Mouse (Mus musculus) neutrophil, adult 59 days (primary cell): ENCODE results near the gene Olfr1360. TPM values are rescaled to one million over a fixed set of nuclear protein-coding genes. Genes with fewer than 3 reads are reported as not detected.

Source experiments
- total RNA-seq, 2 experiments: library from RNA; stranded (reverse); gene quantifications; 1 replicate in 1 of 2; 2 replicates in 1 of 2; pipeline ENCODE4 v1.2.4; 2023

Olfr1360 gene
- total RNA-seq = not detected

GRCm38 (mm10) chr13:21677305-21677704 is at the start of gene Olfr1360:
Gene Olfr1360 (minus strand): TSS chr13:21677405.

GRCm38 (mm10) chr13:21721757-21722372 is 44.7 kb upstream of the Olfr1360 start, which contains the start of gene Hist1h2bm:
Gene Hist1h2bm (plus strand): TSS chr13:21722044.

GRCm38 (mm10) chr13:21717397-21718357 is 40.5 kb upstream of the Olfr1360 start, which contains the start of gene Hist1h3h:
Gene Hist1h3h (plus strand): TSS chr13:21717659.

DNA sequence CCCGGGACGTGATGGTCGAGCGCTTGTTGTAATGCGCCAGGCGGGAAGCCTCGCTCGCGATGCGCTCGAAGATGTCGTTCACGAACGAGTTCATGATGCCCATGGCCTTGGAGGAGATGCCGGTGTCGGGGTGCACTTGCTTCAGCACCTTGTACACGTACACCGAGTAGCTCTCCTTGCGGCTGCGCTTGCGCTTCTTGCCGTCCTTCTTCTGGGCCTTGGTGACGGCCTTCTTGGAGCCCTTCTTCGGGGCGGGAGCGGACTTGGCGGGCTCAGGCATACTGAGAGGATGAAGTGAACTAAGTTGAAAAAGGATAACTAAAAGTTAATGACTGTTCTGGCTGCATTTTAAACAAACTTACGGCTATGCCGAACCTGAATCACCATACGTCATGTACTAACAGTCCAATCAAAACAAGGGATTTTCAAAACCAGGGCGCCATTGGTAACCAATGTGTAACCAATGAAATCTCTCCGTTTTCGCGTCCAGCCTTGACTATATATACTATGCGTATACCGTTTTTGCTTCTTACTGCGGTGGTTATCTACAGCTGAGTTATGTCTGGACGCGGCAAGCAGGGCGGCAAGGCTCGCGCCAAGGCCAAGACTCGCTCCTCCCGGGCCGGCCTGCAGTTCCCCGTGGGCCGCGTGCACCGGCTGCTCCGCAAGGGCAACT is 38.8 kb upstream of the Olfr1360 start, which contains the start of the genes Hist1h2bl and Hist1h2ai:
Gene Hist1h2bl, minus strand, starts transcription at position 280 of the 676 bp plus-strand sequence.
Gene Hist1h2ai, plus strand, starts transcription at position 559 of the 676 bp plus-strand sequence.

GRCm38 (mm10) chr13:21697811-21698210 is 20.6 kb upstream of the Olfr1360 start, which contains the start of gene Olfr1359:
Gene Olfr1359 (plus strand): TSS chr13:21698111.

DNA sequence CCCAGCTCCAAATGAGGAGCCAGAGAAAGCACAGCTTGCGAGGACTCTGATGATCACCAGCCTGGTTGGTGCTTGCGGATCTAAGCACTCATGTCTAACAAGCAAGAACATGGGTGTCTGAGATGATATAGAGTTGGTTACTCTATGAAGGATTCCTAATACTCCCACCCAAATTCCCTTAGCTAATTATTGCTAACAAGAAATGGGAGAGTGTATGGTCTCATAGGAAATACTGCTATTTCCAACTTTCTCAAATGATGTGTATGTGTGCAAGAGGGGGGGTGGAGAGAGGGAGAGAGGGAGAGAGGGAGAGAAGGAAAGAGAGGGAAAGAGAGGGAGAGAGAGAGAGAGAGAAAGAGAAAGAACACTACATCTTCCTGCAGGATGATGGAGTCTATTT is 13.9 kb downstream of the Olfr1360 start, which contains the start of gene Olfr1361:
Gene Olfr1361, minus strand, starts transcription at position 101 of the 400 bp plus-strand sequence.

GRCm38 (mm10) chr13:21642418-21642817 is 34.8 kb downstream of the Olfr1360 start, which contains the start of gene Olfr11:
Gene Olfr11 (minus strand): TSS chr13:21642518.

Other genes starting within 250 kb of the Olfr1360 start
- gene Pgbd1, start 236.3 kb downstream of the Olfr1360 start, total RNA-seq = not detected
- gene Zscan26, start 223.7 kb downstream of the Olfr1360 start, total RNA-seq = 10 to 100 TPM in 1 of 2 experiments, 1 to 10 TPM in 1; 7.5 to 11.7 TPM
- under 1 TPM; 0.24 to 0.26 TPM for gene Nkapl, start 208.9 kb downstream of the Olfr1360 start, total RNA-seq
- under 1 TPM; 0.20 TPM for gene Zkscan4, start 198.5 kb downstream of the Olfr1360 start, total RNA-seq
- gene Gm10065, start 198.0 kb downstream of the Olfr1360 start, total RNA-seq = not detected
- 1 to 10 TPM; 2.7 to 3.4 TPM for gene AK157302, start 182.2 kb downstream of the Olfr1360 start, total RNA-seq
- gene Gm11273, start 176.0 kb downstream of the Olfr1360 start, total RNA-seq = 10 to 100 TPM; 18.9 to 19.1 TPM
- gene Zkscan8, start 146.3 kb downstream of the Olfr1360 start, total RNA-seq = 1 to 10 TPM; 3.8 to 3.9 TPM
- gene Olfr1366, start 134.6 kb downstream of the Olfr1360 start, total RNA-seq = not detected
- not detected for gene Olfr1535, start 117.5 kb downstream of the Olfr1360 start, total RNA-seq
- not detected for gene Olfr1364, start 95.6 kb downstream of the Olfr1360 start, total RNA-seq
- gene Olfr1362, start 63.4 kb downstream of the Olfr1360 start, total RNA-seq = not detected
- not detected for gene Olfr11, start 34.9 kb downstream of the Olfr1360 start, total RNA-seq
- not detected for gene Olfr1361, start 14.0 kb downstream of the Olfr1360 start, total RNA-seq
- gene Olfr1359, start 20.7 kb upstream of the Olfr1360 start, total RNA-seq = not detected
- 1,000 to 10,000 TPM; 1,007 to 1,037 TPM for gene Hist1h2bl, start 38.7 kb upstream of the Olfr1360 start, total RNA-seq
- 100 to 1,000 TPM; 322 to 368 TPM for gene Hist1h2ai, start 39.0 kb upstream of the Olfr1360 start, total RNA-seq
- 1,000 to 10,000 TPM; 1,636 to 1,682 TPM for gene Hist1h3h, start 40.3 kb upstream of the Olfr1360 start, total RNA-seq
- gene Hist1h2bm, start 44.6 kb upstream of the Olfr1360 start, total RNA-seq = 100 to 1,000 TPM; 245 to 302 TPM
- gene Hist1h4j, start 57.7 kb upstream of the Olfr1360 start, total RNA-seq = 100 to 1,000 TPM; 162 to 165 TPM
- 1,000 to 10,000 TPM; 2,386 to 2,430 TPM for gene Hist1h4k, start 73.1 kb upstream of the Olfr1360 start, total RNA-seq
- gene Hist1h2ak, start 76.4 kb upstream of the Olfr1360 start, total RNA-seq = 100 to 1,000 TPM; 426 to 441 TPM
- 100 to 1,000 TPM; 695 to 749 TPM for gene Hist1h2bn, start 76.7 kb upstream of the Olfr1360 start, total RNA-seq
- 100 to 1,000 TPM; 583 to 676 TPM for gene Hist1h1b, start 103.2 kb upstream of the Olfr1360 start, total RNA-seq
- gene Hist1h3i, start 106.0 kb upstream of the Olfr1360 start, total RNA-seq = 1,000 to 10,000 TPM; 1,324 to 1,491 TPM
- 100 to 1,000 TPM; 204 to 209 TPM for gene Hist1h2an, start 109.8 kb upstream of the Olfr1360 start, total RNA-seq
- 100 to 1,000 TPM; 485 to 544 TPM for gene Hist1h2bp, start 110.1 kb upstream of the Olfr1360 start, total RNA-seq
- gene Hist1h2bq, start 132.8 kb upstream of the Olfr1360 start, total RNA-seq = 1,000 to 10,000 TPM; 1,192 to 1,249 TPM
- 1,000 to 10,000 TPM; 2,019 to 2,366 TPM for gene Hist1h2ao, start 133.1 kb upstream of the Olfr1360 start, total RNA-seq
- gene Hist1h4m, start 134.3 kb upstream of the Olfr1360 start, total RNA-seq = 1,000 to 10,000 TPM; 1,248 to 1,288 TPM
- 100 to 1,000 TPM; 891 to 923 TPM for gene Hist1h4n, start 154.8 kb upstream of the Olfr1360 start, total RNA-seq
- gene Hist1h2ap, start 156.1 kb upstream of the Olfr1360 start, total RNA-seq = 100 to 1,000 TPM; 561 to 647 TPM
- gene Hist1h2br, start 156.3 kb upstream of the Olfr1360 start, total RNA-seq = 1,000 to 10,000 TPM; 1,178 to 1,241 TPM